Mouse (Mus musculus) heart, embryonic 14.5 days (tissue): ENCODE data around the gene Me3. TPM values are rescaled to one million over a fixed set of nuclear protein-coding genes. Genes with fewer than 3 reads are reported as not detected.

ENCODE experiments used
- ATAC-seq: fragments of 200-750 bp; cut with Nextera tagmentation; 2 replicates; pipeline ENCODE4 v1.8.0; 2017; ENCODE audit warnings: low read depth, moderate TSS enrichment; ENCODE audit not compliant: insufficient number of reproducible peaks, insufficient read depth, low FRiP score
- H3K27ac ChIP-seq, 2 experiments: fragments of 200-500 bp in 1 of 2; fragments of 300-500 bp in 1 of 2; sonication (generic) in 1 of 2; replicated peaks in 1 of 2; 2 replicates each; pipeline ENCODE4 v1.5.1; 2012 to 2014; ENCODE audit warnings: low read depth in 2 of 2, low read length in 2 of 2, control low read depth in 1 of 2, mild to moderate bottlenecking in 1 of 2, mixed read lengths in 1 of 2; ENCODE audit not compliant: control insufficient read depth in 1 of 2, insufficient read depth in 1 of 2
- H3K27me3 ChIP-seq: fragments of 300-500 bp; sonication (generic); 2 replicates; pipeline ENCODE4 v1.6.1; 2014; ENCODE audit warnings: mild to moderate bottlenecking, low read length, control low read depth; ENCODE audit not compliant: control insufficient read depth, insufficient read depth
- H3K36me3 ChIP-seq: fragments of 300-500 bp; sonication (generic); 2 replicates; pipeline ENCODE4 v1.6.1; 2014; ENCODE audit warnings: mild to moderate bottlenecking, control low read depth, low read length, mixed read lengths; ENCODE audit not compliant: control insufficient read depth, insufficient read depth
- H3K4me1 ChIP-seq, 2 experiments: fragments of 200-500 bp in 1 of 2; fragments of 300-500 bp in 1 of 2; sonication (generic) in 1 of 2; 2 replicates each; pipeline ENCODE4 v1.6.1; 2012 to 2014; ENCODE audit warnings: low read length in 2 of 2, control low read depth in 1 of 2, mixed read lengths in 1 of 2; ENCODE audit not compliant: control insufficient read depth in 2 of 2, insufficient read depth in 2 of 2
- H3K4me2 ChIP-seq: fragments of 300-500 bp; sonication (generic); 2 replicates; pipeline ENCODE4 v1.6.1; 2014; ENCODE audit warnings: mild to moderate bottlenecking, low read length
- H3K4me3 ChIP-seq, 2 experiments: fragments of 200-500 bp in 1 of 2; fragments of 300-500 bp in 1 of 2; sonication (generic) in 1 of 2; 2 replicates each; pipeline ENCODE4 v1.5.1; 2012 to 2014; ENCODE audit warnings: low read length in 2 of 2, mild to moderate bottlenecking in 2 of 2, control low read depth in 1 of 2, low read depth in 1 of 2, moderate library complexity in 1 of 2; ENCODE audit not compliant: control insufficient read depth in 1 of 2, insufficient read depth in 1 of 2
- H3K9ac ChIP-seq: fragments of 300-500 bp; sonication (generic); 2 replicates; pipeline ENCODE4 v1.6.1; 2014; ENCODE audit warnings: mild to moderate bottlenecking, low read length
- H3K9me3 ChIP-seq: fragments of 300-500 bp; sonication (generic); 2 replicates; pipeline ENCODE4 v1.6.1; 2016; ENCODE audit warnings: low read length, control low read depth; ENCODE audit not compliant: control insufficient read depth
- WGBS: fragments of 180-500 bp; shearing (Covaris S2); extraction: QIAGEN DNeasy Blood & Tissue Kit; methylation state at CpG from one replicate; pipeline ENCODE4 v1.1.7; 2014; 5-methylcytosine and 5-hydroxymethylcytosine counted together
- polyA plus RNA-seq: library from polyadenylated mRNA; unstranded; fragments of >200 nt; fragmentation: Nextera tagmentation; extraction: Ambion mirVana; gene quantifications from 2 replicates; pipeline ENCODE4 v1.2.1, GENCODE M21; 2014

Me3 gene
- polyA plus RNA-seq, 1 experiment from 2014 or later = 6.7 TPM

DNA sequence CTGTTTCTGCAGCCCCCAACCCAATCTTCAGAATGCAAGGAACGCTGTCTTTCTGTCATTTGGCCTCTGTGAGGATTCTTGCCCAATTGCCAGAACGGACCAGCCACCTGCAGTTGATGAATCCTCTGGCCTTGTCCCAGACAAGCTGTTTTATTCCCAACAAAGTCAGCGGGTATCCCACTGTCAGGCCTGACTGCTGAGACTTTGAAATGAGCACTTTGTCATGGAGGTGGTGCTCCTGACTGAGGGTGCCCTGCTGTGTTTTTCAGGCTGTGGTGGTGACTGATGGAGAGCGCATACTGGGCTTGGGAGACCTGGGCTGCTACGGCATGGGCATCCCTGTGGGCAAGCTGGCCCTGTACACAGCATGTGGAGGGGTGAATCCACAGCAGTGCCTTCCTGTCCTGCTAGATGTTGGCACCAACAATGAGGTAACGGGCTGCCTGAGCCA is 164.2 kb downstream of the Me3 start:
- no peak for ATAC-seq
- H3K27me3 ChIP-seq = no peaks in the 10 kb centered on the region
- H3K9me3 ChIP-seq = no peaks in the 10 kb centered on the region
- no peaks in the 10 kb centered on the region for H3K36me3 ChIP-seq
- no peak overlapping the region for H3K4me2 ChIP-seq
- no peak overlapping the region for H3K27ac ChIP-seq
- H3K4me1 ChIP-seq = no peaks in the 10 kb centered on the region; a peak in 1 of 4 replicates
- WGBS = 49% methylated on average over 6 of the region's 6 CpGs
- no peak overlapping the region for H3K4me3 ChIP-seq
- H3K9ac ChIP-seq = no peak overlapping the region

DNA sequence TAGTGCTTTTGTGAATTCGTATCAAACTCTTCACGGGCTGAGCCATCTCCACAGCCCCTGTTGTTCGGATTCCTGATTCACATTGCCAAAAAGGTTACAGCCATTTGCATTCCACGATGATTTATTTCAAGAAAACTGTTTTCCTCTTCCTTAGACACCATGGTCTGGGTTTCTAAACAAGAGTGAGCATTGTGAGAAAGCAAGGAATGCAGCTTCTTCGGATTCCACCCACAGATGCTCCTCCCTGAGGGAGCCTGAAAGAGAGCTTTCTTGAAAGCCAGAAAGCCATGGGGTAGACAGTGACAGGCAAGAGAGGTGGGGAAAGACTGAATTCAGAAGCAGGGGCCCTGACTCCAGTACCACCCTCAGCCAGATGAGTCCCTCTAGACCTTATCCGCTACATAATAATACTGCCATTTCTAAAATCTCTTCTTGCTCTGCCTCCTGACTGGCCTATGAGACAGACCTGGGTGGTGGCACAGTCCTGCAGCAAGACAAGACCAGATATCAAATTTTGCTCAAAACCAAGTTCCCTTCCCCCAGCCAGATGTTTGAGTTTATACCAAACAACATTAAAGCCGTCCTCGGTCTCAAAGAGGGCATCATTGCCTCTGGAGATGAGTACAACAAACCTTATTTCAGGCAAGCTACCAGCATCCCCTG is 166.3 kb downstream of the Me3 start:
- Histone ChIP-seq H3K27ac (no peak overlapping the region), H3K4me3 (no peak overlapping the region), H3K4me2 (no peak overlapping the region), H3K36me3 (no peaks in the 10 kb centered on the region), H3K9ac (no peak overlapping the region), H3K27me3 (no peaks in the 10 kb centered on the region), H3K4me1 (no peaks in the 10 kb centered on the region; a peak in 1 of 4 replicates), H3K9me3 (no peaks in the 10 kb centered on the region)
- 73% methylated on average over 8 of the region's 8 CpGs for WGBS
- no peak for ATAC-seq

- WGBS = 57% methylated on average over 3 of the region's 3 CpGs
- Histone ChIP-seq H3K4me1 (no peaks in the 10 kb centered on the region), H3K9me3 (no peaks in the 10 kb centered on the region), H3K36me3 (no peaks in the 10 kb centered on the region), H3K27ac (no peak overlapping the region; a peak in 1 of 4 replicates), H3K27me3 (no peaks in the 10 kb centered on the region), H3K4me2 (no peak overlapping the region), H3K4me3 (no peak overlapping the region), H3K9ac (no peak overlapping the region)
- no peak for ATAC-seq
Measured at GRCm38 (mm10) chr7:89802447-89802846, 170.3 kb downstream of the Me3 start.

DNA sequence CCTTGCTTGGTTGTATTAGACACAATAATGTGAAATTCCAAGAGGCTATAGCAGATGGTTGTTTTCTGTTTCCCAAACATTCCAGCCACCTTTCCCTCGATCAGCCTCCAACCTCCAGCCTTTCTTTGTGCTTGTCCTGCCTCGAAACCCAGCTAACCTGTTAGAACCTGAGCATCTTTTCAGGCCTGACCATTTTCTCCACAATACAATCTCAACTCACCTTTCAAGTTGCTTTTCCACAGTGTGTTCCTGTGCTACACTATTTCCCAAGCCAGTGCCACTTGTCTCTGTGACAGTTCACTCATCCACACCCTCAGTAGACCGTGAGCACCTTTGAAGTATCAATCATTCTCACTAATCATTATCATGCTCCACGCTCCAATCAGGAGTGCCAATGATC is 171.8 kb downstream of the Me3 start:
- Histone ChIP-seq H3K9ac (no peak overlapping the region), H3K4me2 (no peak overlapping the region), H3K4me1 (peaks cover 0 to 2% of the 10 kb centered on the region in 2 experiments; a peak in 1 of 4 replicates), H3K4me3 (no peak overlapping the region), H3K27me3 (no peaks in the 10 kb centered on the region), H3K27ac (no peak overlapping the region), H3K9me3 (no peaks in the 10 kb centered on the region), H3K36me3 (no peaks in the 10 kb centered on the region)
- no peak for ATAC-seq
- 84% methylated on average over 4 of the region's 4 CpGs for WGBS

GRCm38 (mm10) chr7:89809400-89809799 is 177.2 kb downstream of the Me3 start:
- 5% methylated on average over 2 of the region's 2 CpGs for WGBS
- no peak overlapping the region for H3K9ac ChIP-seq
- H3K4me3 ChIP-seq = no peak overlapping the region
- ATAC-seq = no peak
- peaks cover 0 to 3% of the 10 kb centered on the region in 2 experiments; a peak in 1 of 4 replicates for H3K4me1 ChIP-seq
- H3K4me2 ChIP-seq = no peak overlapping the region
- no peaks in the 10 kb centered on the region for H3K9me3 ChIP-seq
- no peaks in the 10 kb centered on the region for H3K27me3 ChIP-seq
- no peaks in the 10 kb centered on the region for H3K36me3 ChIP-seq
- H3K27ac ChIP-seq = no peak overlapping the region

- no peak overlapping the region for H3K4me2 ChIP-seq
- H3K9me3 ChIP-seq = no peaks in the 10 kb centered on the region
- H3K4me3 ChIP-seq = no peak overlapping the region
- no peaks in the 10 kb centered on the region; a peak in 1 of 4 replicates for H3K4me1 ChIP-seq
- H3K36me3 ChIP-seq = no peaks in the 10 kb centered on the region
- 74% methylated on average over 4 of the region's 4 CpGs for WGBS
- no peak for ATAC-seq
- H3K27me3 ChIP-seq = no peaks in the 10 kb centered on the region
- H3K9ac ChIP-seq = no peak overlapping the region
- H3K27ac ChIP-seq = no peak overlapping the region
Measured at GRCm38 (mm10) chr7:89828436-89829065, 196.4 kb downstream of the Me3 start.

DNA sequence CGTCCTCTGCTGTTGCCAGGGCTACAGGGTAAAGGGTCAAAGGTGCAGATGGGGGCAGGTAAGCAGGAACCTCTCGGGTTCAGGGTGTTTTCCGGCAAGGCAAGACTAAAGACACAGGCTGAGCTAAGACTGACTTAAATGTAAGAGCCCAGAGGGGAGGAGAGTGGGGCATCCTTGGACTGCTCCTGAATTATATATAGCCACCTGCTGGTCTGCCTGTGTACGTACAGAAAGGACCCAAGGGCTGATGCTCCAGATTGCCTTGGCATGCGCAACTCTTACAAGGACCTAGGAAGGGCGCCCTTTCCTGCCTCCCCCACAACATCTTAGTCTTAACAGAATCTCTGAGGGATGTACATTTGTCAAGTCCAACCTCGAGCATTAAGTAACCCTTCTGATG is 197.0 kb downstream of the Me3 start:
- H3K27me3 ChIP-seq = no peaks in the 10 kb centered on the region
- no peaks in the 10 kb centered on the region for H3K9me3 ChIP-seq
- H3K4me1 ChIP-seq = no peaks in the 10 kb centered on the region; a peak in 1 of 4 replicates
- H3K9ac ChIP-seq = no peak overlapping the region
- H3K4me2 ChIP-seq = no peak overlapping the region
- H3K27ac ChIP-seq = no peak overlapping the region
- no peaks in the 10 kb centered on the region for H3K36me3 ChIP-seq
- H3K4me3 ChIP-seq = no peak overlapping the region
- ATAC-seq = no peak
- WGBS = 42% methylated on average over 7 of the region's 7 CpGs
